Mouse (Mus musculus) small intestine, adult 2 months (tissue): ENCODE measurements around the gene Atxn10. TPM values are rescaled to one million over a fixed set of nuclear protein-coding genes. Genes with fewer than 3 reads are reported as not detected.
A peak's percentile ranks its signal among the peaks of the same experiment; 100 is the strongest.

ENCODE experiments used
- H3K27ac ChIP-seq: fragments of 200-500 bp; 2 replicates; pipeline ENCODE4 v1.5.1; 2012; ENCODE audit warnings: low read depth, low read length, control low read depth, inconsistent platforms; ENCODE audit not compliant: insufficient read depth
- H3K27me3 ChIP-seq: fragments of 200-500 bp; 2 replicates; pipeline ENCODE4 v1.6.1; 2012; ENCODE audit warnings: mild to moderate bottlenecking, moderate library complexity, low read length, inconsistent platforms; ENCODE audit not compliant: control insufficient read depth, insufficient read depth
- H3K36me3 ChIP-seq: fragments of 200-500 bp; 2 replicates; pipeline ENCODE4 v1.6.1; 2012; ENCODE audit warnings: mild to moderate bottlenecking, low read length, control low read depth, inconsistent platforms; ENCODE audit not compliant: control insufficient read depth, insufficient read depth
- H3K4me1 ChIP-seq: fragments of 200-500 bp; 2 replicates; pipeline ENCODE4 v1.6.1; 2012; ENCODE audit warnings: low read length, inconsistent platforms, mixed read lengths; ENCODE audit not compliant: control insufficient read depth, insufficient read depth, insufficient read length
- H3K4me3 ChIP-seq: fragments of 200-500 bp; 2 replicates; pipeline ENCODE4 v1.5.1; 2012; ENCODE audit warnings: low read depth, mild to moderate bottlenecking, control low read depth, inconsistent platforms, low read length, moderate library complexity
- CTCF ChIP-seq: fragments of 200-500 bp; IDR thresholded peaks from 2 replicates; pipeline ENCODE4 v1.5.1; 2012; ENCODE audit warnings: low read depth, mild to moderate bottlenecking, control low read depth, inconsistent platforms, low read length, moderate library complexity, mixed read lengths; ENCODE audit not compliant: insufficient replicate concordance, insufficient read length; ENCODE audit errors: extremely low read depth
- POLR2A ChIP-seq: fragments of 200-500 bp; IDR thresholded peaks from 2 replicates; pipeline ENCODE4 v1.6.1; 2012; ENCODE audit warnings: low read depth, mild to moderate bottlenecking, control low read depth, inconsistent platforms, low read length, moderate library complexity
- WGBS: fragments of 180-500 bp; shearing (Covaris S2); methylation state at CpG from one replicate; pipeline ENCODE4 v1.1.7; 2018; 5-methylcytosine and 5-hydroxymethylcytosine counted together
- polyA plus RNA-seq: library from polyadenylated mRNA; depleted of rRNA; stranded (reverse); fragments of >200 nt; gene quantifications from 2 replicates; pipeline ENCODE4 v1.2.3, GENCODE M21; 2012

Gene Atxn10
- polyA plus RNA-seq, 1 experiment: 14.5 TPM

DNA sequence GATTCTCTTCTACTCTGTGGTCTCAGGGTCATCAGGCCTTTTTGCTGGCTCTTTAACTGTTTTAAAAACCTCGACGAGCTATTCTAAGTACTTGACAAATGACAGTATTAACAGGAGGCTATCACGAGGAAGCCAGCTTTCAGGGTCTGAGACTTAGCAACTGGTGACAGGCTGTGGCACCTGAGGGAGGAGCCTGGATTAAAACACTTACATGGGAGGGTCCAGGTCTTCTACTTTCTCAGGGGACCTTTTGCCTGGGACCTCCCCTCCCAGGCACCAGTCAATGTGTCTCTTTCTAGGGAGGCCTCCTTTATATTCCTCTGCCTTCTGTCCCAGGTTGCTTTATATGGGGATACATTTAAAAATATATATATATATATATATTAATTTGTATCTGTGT is 1.8 kb upstream of the Atxn10 start:
- H3K27me3 ChIP-seq: no peaks in the 10 kb centered on the region
- 65% methylated on average over 3 of the region's 3 CpGs for WGBS
- TF ChIP-seq CTCF: no peak
- no peak for TF ChIP-seq POLR2A

DNA sequence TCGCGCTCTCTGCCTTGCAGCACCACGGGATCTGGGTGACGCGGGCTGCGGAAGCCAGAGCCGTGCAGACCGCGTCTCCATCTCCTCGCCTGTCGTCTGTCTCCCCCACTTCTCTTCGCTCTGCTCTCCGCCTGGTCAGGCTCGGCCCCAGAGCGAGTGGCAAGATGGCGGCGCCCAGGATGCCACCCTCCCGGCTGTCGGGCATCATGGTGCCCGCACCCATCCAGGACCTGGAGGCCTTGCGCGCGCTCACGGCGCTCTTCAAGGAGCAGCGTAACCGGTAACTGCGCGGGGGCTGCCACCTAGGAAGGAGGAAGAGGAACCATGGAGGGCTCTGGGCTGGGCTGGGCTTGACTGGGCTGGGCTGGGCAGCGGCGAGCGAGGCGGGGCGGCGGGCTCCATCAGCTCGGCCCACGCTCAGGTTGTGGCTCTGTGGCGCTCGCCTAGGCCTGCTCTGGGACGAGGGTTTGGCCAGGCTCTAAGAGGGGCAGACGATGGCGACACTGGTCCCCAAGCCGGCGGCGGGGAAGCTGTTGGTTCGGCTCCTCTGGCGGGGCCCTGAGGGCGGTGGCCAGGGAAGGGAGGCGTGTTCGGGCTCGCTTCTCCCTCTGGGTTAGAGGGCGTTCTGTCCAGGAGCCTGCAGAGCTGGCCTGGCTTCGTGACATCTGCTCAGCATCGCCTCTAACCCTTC is 401 bp downstream of the Atxn10 start:
- Histone ChIP-seq H3K27ac (peak overlapping the region; percentile 72), H3K4me1 (peaks cover 5% of the 10 kb centered on the region; the same call in 1 of the 2 replicates), H3K36me3 (no peaks in the 10 kb centered on the region), H3K27me3 (no peaks in the 10 kb centered on the region), H3K4me3 (peak overlapping the region; percentile 93)
- under 1% methylated on average over 54 of the region's 54 CpGs for WGBS
- TF ChIP-seq POLR2A (peak; percentile 57; the same call in 1 of the 2 replicates), CTCF (no peak)

More for the DNA sequence above, 1.8 kb upstream of the Atxn10 start:
- Histone ChIP-seq H3K4me3 (no peak overlapping the region), H3K36me3 (no peaks in the 10 kb centered on the region), H3K4me1 (peaks cover 5% of the 10 kb centered on the region; the same call in 1 of the 2 replicates), H3K27ac (no peak overlapping the region)

DNA sequence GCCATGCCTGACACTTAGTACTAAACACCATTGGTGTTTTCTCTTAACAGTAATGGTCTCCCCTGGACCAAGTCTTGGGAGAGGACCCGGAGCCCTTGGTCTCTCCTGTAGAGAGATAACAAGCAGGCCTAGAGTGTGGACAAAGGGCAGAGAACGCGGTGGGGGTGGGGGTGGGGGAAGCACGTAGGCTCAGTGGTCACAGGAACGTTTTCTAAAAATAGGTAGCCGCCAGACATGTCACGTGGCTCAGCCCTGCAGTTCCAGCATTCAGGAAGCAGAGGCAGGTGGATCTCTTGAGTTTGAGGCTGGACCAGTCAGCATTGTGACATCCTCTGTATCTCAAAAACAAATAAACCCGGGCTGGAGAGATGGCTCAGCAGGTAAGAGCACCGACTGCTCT is 1.2 kb downstream of the Atxn10 start:
- WGBS: 40% methylated on average over 9 of the region's 9 CpGs
- TF ChIP-seq CTCF: no peak
- no peak for TF ChIP-seq POLR2A
- no peak overlapping the region for H3K27ac ChIP-seq
- H3K4me1 ChIP-seq: peaks cover 5% of the 10 kb centered on the region; the same call in 1 of the 2 replicates
- H3K4me3 ChIP-seq: peak overlapping the region; percentile 93; the same call in 1 of the 2 replicates
- no peaks in the 10 kb centered on the region for H3K36me3 ChIP-seq
- H3K27me3 ChIP-seq: no peaks in the 10 kb centered on the region

DNA sequence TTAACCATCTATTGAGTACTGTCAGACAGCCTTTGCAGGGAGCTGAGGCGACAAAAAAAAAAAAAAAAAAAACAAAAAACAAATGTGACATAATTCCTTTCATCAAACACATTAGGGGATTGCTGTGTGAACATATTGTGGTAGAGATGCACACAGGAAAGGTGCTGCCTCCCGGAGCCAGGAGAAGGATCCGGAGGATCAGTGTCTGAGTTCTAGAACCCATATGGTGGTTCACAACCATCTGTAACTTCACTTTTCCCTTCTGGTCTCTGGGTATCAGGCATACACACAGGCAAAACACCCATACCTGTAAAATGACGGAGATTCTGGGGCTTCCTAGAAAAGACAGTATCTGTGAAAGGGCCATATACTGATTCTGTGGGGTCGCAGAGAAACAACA is 1.9 kb downstream of the Atxn10 start:
- peaks cover 5% of the 10 kb centered on the region; the same call in 1 of the 2 replicates for H3K4me1 ChIP-seq
- 90% methylated on average over 5 of the region's 5 CpGs for WGBS
- no peak overlapping the region for H3K4me3 ChIP-seq
- TF ChIP-seq CTCF: no peak
- no peak for TF ChIP-seq POLR2A
- H3K27ac ChIP-seq: no peak overlapping the region
- no peaks in the 10 kb centered on the region for H3K27me3 ChIP-seq
- no peaks in the 10 kb centered on the region for H3K36me3 ChIP-seq

DNA sequence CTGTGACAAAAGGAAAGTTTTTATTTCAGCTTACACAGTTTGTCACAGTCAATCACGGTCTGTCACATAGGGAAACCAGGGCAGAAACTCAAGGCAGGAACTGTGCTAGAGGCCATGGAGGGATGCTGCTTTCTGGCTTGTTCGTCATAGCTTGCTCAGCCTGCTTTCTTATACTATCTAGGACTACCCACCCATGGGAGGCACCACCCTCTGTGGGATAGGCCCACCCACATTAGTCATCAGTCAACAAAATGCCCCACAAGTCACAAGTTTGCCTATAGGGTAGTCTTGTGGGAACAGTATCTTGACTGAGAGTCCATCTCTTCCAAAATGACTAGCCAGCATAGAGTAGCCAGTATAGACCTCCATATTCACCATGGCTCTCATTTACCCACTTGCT is 6.2 kb downstream of the Atxn10 start:
- no peaks in the 10 kb centered on the region for H3K27me3 ChIP-seq
- no peak overlapping the region for H3K27ac ChIP-seq
- no peak overlapping the region for H3K4me3 ChIP-seq
- peaks cover 3% of the 10 kb centered on the region; the same call in 1 of the 2 replicates for H3K4me1 ChIP-seq
- no peak for TF ChIP-seq POLR2A
- TF ChIP-seq CTCF: no peak
- H3K36me3 ChIP-seq: no peaks in the 10 kb centered on the region
- 97% methylated on average over 2 of the region's 2 CpGs for WGBS

DNA sequence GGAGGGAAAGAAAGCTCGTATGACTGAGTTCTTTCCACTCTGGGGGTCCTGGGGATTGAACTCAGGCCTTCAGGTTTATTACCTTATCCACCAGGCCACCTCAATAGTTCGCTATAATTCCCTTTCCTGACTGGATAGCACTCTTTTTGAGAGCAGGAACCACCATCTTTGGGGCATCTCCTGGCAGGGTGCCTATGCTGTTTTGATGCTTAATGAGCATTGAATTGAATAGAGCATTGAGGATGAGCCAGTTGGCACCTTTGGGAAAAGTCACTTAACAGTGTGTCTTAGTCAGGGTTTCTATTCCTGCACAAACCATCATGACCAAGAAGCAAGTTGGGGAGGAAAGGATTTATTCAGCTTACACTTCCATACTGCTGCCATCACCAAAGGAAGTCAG is 8.6 kb downstream of the Atxn10 start:
- TF ChIP-seq CTCF: no peak
- TF ChIP-seq POLR2A: no peak
- Histone ChIP-seq H3K4me3 (no peak overlapping the region), H3K27ac (no peak overlapping the region), H3K27me3 (no peaks in the 10 kb centered on the region), H3K4me1 (no peaks in the 10 kb centered on the region), H3K36me3 (no peaks in the 10 kb centered on the region)
- 79% methylated on average over 2 of the region's 2 CpGs for WGBS

DNA sequence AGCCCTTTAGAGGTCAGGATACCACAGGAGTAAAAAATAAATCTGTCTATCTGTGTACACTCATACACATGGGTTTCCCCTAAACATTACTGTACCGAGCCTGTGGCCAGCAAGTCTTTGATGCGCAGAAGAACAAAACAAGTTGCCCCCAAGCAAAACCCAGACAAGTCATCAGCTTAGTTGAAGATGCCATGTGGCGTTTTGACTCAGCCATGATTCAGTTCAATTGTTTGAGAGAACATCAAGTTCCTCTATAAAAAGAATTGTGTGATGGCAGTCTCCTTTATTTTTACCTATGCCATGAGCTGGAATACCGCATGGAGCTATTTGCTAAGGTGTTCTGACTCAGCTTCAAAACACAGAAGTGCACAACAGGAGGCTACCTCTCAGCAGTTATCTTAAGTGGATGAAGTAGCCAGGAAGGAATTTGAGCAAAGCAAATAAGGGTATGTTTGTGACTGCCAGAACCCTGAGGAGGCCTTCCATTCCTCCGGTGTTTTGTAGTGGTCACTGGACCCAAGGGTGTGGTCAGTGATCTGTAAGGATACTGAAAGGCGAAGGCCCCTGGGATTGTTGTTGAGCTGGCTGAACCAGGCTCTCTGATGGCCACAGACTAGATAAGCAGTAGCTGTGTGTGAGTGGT is 11.1 kb downstream of the Atxn10 start:
- TF ChIP-seq CTCF (no peak), POLR2A (no peak)

More for the DNA sequence above, 11.1 kb downstream of the Atxn10 start:
- 81% methylated on average over 6 of the region's 6 CpGs for WGBS
- Histone ChIP-seq H3K36me3 (no peaks in the 10 kb centered on the region), H3K4me1 (no peaks in the 10 kb centered on the region), H3K27ac (no peak overlapping the region), H3K4me3 (no peak overlapping the region), H3K27me3 (no peaks in the 10 kb centered on the region)
